Mouse (Mus musculus) MEL (cell line): Measurements from ENCODE around the gene Gm45623.

Source experiments
- KAT2A ChIP-seq: conservative IDR thresholded peaks from 2 replicates; pipeline ENCODE4 v1.6.1; 2012; ENCODE audit warnings: low read depth, low read length, improper control_type of control experiment, inconsistent platforms
- POLR2AphosphoS2 ChIP-seq: IDR thresholded peaks from 2 replicates; pipeline ENCODE4 v1.6.1; 2011; ENCODE audit warnings: low read length, improper control_type of control experiment
- USF1 ChIP-seq: IDR thresholded peaks from 2 replicates; pipeline ENCODE4 v1.6.1; 2014; ENCODE audit warnings: low read depth, mild to moderate bottlenecking, inconsistent platforms, low read length, improper control_type of control experiment, moderate library complexity

- TF ChIP-seq POLR2AphosphoS2 (no peak), KAT2A (no peak), USF1 (no peak)
Observed at GRCm38 (mm10) chr13:56751774-56752173, 1.9 kb downstream of the Gm45623 start.
